Mouse (Mus musculus): ENCODE data around the gene Trappc6b. TPM values are rescaled to one million over a fixed set of nuclear protein-coding genes. Genes with fewer than 3 reads are reported as not detected.

Trappc6b gene
- polyA plus RNA-seq, 1 experiment from 2014 or later, result 65.5 TPM

Other genes with a start within 250 kb of the Trappc6b start
- gene Sec23a, start 49.5 kb downstream of the Trappc6b start, polyA plus RNA-seq (2016; fragmentation: Nextera tagmentation; extraction: Ambion mirVana), result 54.7 and 56.3 TPM in 2 replicates
- gene Gemin2, start 48.1 kb downstream of the Trappc6b start, polyA plus RNA-seq (2016; fragmentation: Nextera tagmentation; extraction: Ambion mirVana), result 42.3 and 42.8 TPM in 2 replicates
- 122 and 133 TPM in 2 replicates for gene Pnn, start 5.4 kb upstream of the Trappc6b start, polyA plus RNA-seq (2016; fragmentation: Nextera tagmentation; extraction: Ambion mirVana)
- 43.8 and 46.3 TPM in 2 replicates for gene Mia2, start 34.3 kb upstream of the Trappc6b start, polyA plus RNA-seq (2016; fragmentation: Nextera tagmentation; extraction: Ambion mirVana)
- gene Fbxo33, start 158.3 kb upstream of the Trappc6b start, polyA plus RNA-seq (2016; fragmentation: Nextera tagmentation; extraction: Ambion mirVana), result 5.0 and 6.1 TPM in 2 replicates

All from forebrain, embryonic 10.5 days (tissue).